Mouse (Mus musculus) T-helper 1 cell (primary cell): ENCODE results near the gene Vstm2a.

Source experiments
- in situ Hi-C: fragments of 300-600 bp; cut with MboI, MseI; formaldehyde crosslinking; loops from one replicate; pipeline ENCODE4 v1.15.1; 2025; ENCODE audit warnings: high pct_unique_total_duplicates

Gene Vstm2a

DNA sequence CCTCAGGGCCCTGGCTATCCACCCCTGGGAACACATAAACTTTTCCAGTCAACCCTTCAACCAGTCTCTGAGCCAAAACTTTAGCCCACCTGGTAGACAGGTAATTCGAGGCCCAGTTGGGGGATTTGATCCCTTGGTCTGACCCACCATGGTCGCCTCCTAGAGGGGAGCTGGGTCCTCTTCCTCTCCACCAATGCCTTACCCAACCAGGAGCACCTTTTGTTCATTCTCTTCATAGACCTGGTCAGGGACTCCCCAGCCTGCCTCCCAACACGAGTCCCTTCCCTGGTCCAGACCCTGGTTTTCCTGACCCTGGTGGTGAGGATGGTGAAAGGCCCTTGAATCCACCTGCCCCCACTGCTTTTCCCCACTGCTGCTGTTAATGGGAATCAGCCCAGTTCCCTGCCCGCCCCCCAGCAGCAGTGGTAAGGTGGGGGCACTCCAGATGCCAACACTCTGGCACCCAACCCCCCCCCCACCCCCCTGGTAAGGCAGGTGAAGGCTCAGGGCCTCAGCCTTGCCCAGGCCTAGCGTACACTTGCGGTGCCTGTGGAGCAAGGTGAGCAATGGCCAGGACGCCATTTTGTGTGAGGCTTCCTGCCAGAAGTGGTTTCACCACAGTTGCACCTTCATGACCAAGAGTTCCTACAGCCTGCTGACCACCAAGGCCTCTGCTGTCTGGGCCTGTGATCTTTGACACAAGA lies 182.2 kb downstream of the Vstm2a start:
- in situ Hi-C loops: no loop called here
